Mouse (Mus musculus) midbrain, embryonic 12.5 days (tissue): ENCODE measurements around the gene Tmem260. TPM values are rescaled to one million over a fixed set of nuclear protein-coding genes. Genes with fewer than 3 reads are reported as not detected.

Source experiments
- ATAC-seq: fragments of 200-750 bp; cut with Nextera tagmentation; 2 replicates; pipeline ENCODE4 v1.8.0; 2017; ENCODE audit warnings: low read depth, moderate TSS enrichment, moderate library complexity; ENCODE audit not compliant: low FRiP score
- H3K27ac ChIP-seq: fragments of 300-500 bp; sonication (generic); replicated peaks from 2 replicates; pipeline ENCODE4 v1.5.1; 2016; ENCODE audit warnings: mild to moderate bottlenecking
- H3K27me3 ChIP-seq: fragments of 300-500 bp; sonication (generic); 2 replicates; pipeline ENCODE4 v1.6.1; 2016; ENCODE audit warnings: mild to moderate bottlenecking
- H3K36me3 ChIP-seq: fragments of 300-500 bp; sonication (generic); 2 replicates; pipeline ENCODE4 v1.6.1; 2016
- H3K4me1 ChIP-seq: fragments of 300-500 bp; sonication (generic); 2 replicates; pipeline ENCODE4 v1.6.1; 2016
- H3K4me2 ChIP-seq: fragments of 300-500 bp; sonication (generic); replicated peaks from 2 replicates; pipeline ENCODE4 v1.6.1; 2016; ENCODE audit warnings: mild to moderate bottlenecking, moderate library complexity
- H3K4me3 ChIP-seq: fragments of 300-500 bp; sonication (generic); 2 replicates; pipeline ENCODE4 v1.5.1; 2016; ENCODE audit warnings: mild to moderate bottlenecking
- H3K9ac ChIP-seq: fragments of 300-500 bp; sonication (generic); replicated peaks from 2 replicates; pipeline ENCODE4 v1.6.1; 2016; ENCODE audit warnings: mild to moderate bottlenecking, moderate library complexity
- H3K9me3 ChIP-seq: fragments of 300-500 bp; sonication (generic); 2 replicates; pipeline ENCODE4 v1.6.1; 2016; ENCODE audit warnings: mild to moderate bottlenecking
- WGBS: fragments of 180-500 bp; shearing (Covaris S2); methylation state at CpG from one replicate; pipeline ENCODE4 v1.1.7; 2016; 5-methylcytosine and 5-hydroxymethylcytosine counted together
- polyA plus RNA-seq: library from polyadenylated mRNA; unstranded; fragments of >200 nt; fragmentation: Nextera tagmentation; extraction: Ambion mirVana; gene quantifications from 2 replicates; pipeline ENCODE4 v1.2.1, GENCODE M21; 2016

Gene Tmem260
- polyA plus RNA-seq, 1 experiment from 2014 or later = 30.4 TPM

DNA sequence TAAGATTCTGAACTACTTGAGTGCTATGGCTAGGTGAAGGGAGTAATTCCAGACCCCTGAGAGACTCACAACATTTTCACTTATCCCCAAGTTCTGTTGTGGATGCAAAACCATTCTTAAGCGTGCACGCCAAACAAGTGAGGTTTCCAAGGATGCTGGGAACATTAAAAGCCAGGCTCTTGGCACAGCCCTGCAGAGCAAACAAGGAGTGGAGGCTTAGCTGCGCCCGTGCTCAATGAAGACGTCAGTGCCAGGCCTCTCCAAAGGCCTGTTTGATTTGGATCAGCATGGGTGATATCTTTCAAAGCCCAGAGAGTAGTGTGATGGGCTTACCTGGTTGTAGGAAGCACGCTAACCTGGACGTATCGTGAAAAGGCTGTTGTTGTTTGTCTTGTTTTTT is 69.6 kb downstream of the Tmem260 start:
- Histone ChIP-seq H3K4me1 (peaks cover 40% of the 10 kb centered on the region), H3K4me2 (no peak overlapping the region), H3K4me3 (no peak overlapping the region), H3K27ac (no peak overlapping the region), H3K36me3 (no peaks in the 10 kb centered on the region), H3K27me3 (peaks cover 52% of the 10 kb centered on the region), H3K9ac (no peak overlapping the region), H3K9me3 (no peaks in the 10 kb centered on the region)
- WGBS = 40% methylated on average over 8 of the region's 8 CpGs
- no peak for ATAC-seq

DNA sequence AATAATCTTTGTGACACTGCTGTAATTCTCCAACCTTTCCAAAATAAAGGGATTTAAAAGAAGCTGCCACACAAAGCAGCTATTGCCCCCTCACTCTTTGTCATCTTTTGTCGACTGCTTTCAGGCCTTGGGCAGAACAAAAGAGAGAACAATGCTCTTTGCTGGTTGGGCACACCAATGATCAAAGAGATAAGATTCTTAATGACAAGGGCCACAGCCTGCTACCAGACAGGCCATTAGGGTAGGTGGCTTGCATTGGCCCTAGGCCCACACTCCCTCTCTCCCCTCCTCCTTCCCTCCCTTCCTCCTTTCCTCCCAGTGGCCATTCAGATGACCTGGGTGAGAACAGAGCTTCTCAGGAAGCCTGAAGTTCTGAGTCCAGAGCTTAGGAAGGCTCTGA is 77.4 kb downstream of the Tmem260 start:
- Histone ChIP-seq H3K27ac (no peak overlapping the region), H3K9me3 (no peaks in the 10 kb centered on the region), H3K4me2 (no peak overlapping the region), H3K9ac (no peak overlapping the region), H3K36me3 (no peaks in the 10 kb centered on the region), H3K4me1 (peaks cover 6% of the 10 kb centered on the region; the same call in 1 of the 2 replicates), H3K27me3 (peaks cover 59% of the 10 kb centered on the region), H3K4me3 (no peak overlapping the region)
- 5% methylated on average over 1 of the region's 1 CpGs for WGBS
- ATAC-seq = no peak

DNA sequence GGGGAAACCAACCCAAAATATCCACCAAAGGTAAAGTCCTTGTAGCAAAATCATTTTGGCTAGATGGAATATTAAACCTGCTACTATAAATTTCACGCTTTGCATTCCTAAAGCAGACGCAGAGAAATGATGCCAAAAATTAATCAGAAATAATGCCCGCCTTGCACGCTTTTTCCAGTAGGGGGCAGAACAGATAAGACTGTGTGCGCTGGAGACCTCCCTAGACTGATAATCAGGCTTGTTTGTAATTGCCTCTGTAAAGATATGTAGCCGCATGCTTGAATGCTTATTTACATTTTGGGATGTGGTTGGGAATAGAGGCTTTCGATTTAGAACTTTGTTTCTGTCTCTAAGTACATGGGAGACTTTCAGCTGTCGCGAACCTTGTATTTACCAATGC is 78.2 kb downstream of the Tmem260 start:
- peaks cover 6% of the 10 kb centered on the region; the same call in 1 of the 2 replicates for H3K4me1 ChIP-seq
- H3K4me3 ChIP-seq = no peak overlapping the region
- no peak overlapping the region for H3K27ac ChIP-seq
- ATAC-seq = no peak
- H3K36me3 ChIP-seq = no peaks in the 10 kb centered on the region
- peaks cover 62% of the 10 kb centered on the region for H3K27me3 ChIP-seq
- 42% methylated on average over 9 of the region's 9 CpGs for WGBS
- no peak overlapping the region for H3K4me2 ChIP-seq
- no peak overlapping the region for H3K9ac ChIP-seq
- no peaks in the 10 kb centered on the region for H3K9me3 ChIP-seq

DNA sequence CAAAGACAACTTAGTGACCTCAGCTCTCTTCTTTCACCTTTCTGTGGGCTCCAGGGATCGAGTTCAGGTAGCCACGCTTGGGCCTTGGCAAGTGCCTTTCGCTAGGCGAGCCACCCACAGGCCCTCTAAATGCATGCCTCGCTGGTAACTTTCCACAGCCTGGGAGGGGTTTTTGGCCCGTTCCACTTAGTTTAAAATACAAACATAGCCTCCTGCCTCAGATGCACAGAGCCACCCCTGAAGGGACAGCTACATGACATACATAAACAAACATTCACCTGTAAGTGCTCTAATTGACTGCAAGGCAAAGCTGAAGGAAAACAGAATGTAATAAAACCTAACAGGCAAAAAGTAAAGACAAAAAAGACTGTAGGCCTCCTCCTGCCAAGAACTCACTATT is 79.1 kb downstream of the Tmem260 start:
- no peak overlapping the region for H3K4me3 ChIP-seq
- H3K9me3 ChIP-seq = no peaks in the 10 kb centered on the region
- 66% methylated on average over 6 of the region's 6 CpGs for WGBS
- no peak overlapping the region for H3K4me2 ChIP-seq
- no peak overlapping the region for H3K27ac ChIP-seq
- ATAC-seq = no peak
- H3K27me3 ChIP-seq = peaks cover 70% of the 10 kb centered on the region
- H3K36me3 ChIP-seq = no peaks in the 10 kb centered on the region
- peaks cover 6% of the 10 kb centered on the region; the same call in 1 of the 2 replicates for H3K4me1 ChIP-seq
- no peak overlapping the region for H3K9ac ChIP-seq

DNA sequence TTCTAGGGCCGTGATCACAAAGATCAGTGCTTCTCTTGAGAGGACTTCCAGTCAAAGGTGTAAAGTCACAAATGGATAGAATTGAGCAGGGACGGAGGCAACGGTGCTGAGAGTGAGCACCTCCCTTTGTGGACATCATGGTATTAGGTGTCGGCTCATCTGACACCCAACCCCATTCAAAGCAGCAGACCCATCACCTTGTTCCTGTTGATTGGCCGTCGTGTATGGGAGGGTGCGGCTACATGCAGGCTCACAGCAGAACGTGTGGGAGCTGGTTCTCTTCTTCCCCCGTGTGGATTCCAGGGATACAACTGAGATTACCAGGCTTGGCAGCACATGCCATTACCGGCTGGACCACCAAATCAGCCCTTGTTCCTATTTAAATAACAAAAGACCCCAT is 84.7 kb downstream of the Tmem260 start:
- Histone ChIP-seq H3K4me1 (no peaks in the 10 kb centered on the region), H3K4me2 (no peak overlapping the region), H3K27ac (no peak overlapping the region), H3K27me3 (peaks cover 40% of the 10 kb centered on the region), H3K4me3 (no peak overlapping the region), H3K9me3 (no peaks in the 10 kb centered on the region), H3K36me3 (no peaks in the 10 kb centered on the region), H3K9ac (no peak overlapping the region)
- 77% methylated on average over 10 of the region's 10 CpGs for WGBS
- no peak for ATAC-seq

DNA sequence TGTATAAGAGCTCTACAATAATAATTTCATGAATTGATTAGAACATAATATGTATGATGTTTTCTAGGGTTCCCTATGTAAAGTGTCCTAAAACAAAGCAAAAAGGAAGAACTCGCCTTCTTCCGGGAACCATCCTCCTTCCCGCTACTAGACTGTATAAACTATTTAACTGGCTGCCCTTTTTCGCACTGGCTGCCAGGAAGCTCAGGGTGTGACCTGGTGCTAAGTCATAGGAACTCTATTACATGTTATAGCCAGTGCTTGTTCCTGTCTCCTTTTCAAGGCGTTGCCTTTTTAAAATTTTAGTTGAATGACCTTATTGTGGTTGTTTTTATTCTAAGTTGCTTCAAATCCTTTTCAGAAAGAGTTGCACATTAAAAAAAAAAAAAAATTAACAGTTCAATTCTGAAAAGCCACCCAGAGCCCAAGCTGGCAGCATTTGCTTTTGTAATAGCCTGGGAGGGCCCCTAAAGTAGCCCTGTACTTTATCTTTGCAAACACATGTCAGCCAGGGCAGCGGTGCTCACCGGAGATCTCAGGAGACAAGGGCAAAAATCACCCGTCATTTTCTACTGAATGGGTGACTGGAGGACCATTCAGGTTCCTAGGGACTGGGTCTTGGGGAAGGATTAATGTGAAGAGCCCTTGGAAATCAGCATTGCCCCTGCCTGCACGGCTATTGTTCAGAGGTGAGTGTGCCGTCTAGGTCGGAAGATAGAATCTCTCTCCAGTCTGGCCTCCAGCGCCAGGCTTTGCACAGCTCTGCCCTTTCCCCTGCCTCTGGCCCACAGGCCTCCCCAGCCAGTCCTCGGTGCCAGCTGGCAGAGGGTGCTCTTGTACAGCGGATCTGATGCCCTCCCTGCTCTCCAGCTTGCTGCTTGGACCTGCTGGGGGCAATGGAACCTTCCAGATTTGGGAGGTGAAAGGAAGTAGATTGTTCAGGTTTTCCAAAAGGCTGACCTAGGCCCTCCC is 92.2 kb downstream of the Tmem260 start:
- Histone ChIP-seq H3K27me3 (peaks cover 36% of the 10 kb centered on the region), H3K27ac (no peak overlapping the region), H3K4me2 (no peak overlapping the region), H3K9ac (no peak overlapping the region), H3K36me3 (no peaks in the 10 kb centered on the region), H3K9me3 (no peaks in the 10 kb centered on the region), H3K4me1 (peaks cover 18% of the 10 kb centered on the region), H3K4me3 (no peak overlapping the region)
- 47% methylated on average over 14 of the region's 14 CpGs for WGBS
- peak; percentile 44; the same call in 1 of the 2 replicates for ATAC-seq

DNA sequence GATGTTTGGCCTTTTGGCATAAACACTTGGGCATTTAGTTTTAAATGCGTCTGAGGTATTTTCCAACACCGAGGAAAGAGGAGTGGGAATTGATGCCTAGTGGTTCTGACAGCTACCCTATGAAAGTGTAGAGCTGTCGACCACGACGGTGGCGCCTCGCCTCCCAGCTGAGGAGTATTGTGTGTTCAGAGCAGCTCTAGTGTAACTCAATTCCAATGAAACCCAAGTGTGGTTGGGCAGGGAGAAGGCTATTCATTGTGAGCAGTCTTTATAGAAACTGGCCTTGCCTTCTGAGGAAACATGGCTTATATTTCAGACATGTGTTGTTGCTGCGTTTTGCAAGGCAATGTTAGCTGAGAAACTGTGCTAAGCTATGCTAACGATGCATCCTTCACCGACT is 99.2 kb downstream of the Tmem260 start:
- ATAC-seq = no peak
- 69% methylated on average over 10 of the region's 10 CpGs for WGBS
- H3K27ac ChIP-seq = no peak overlapping the region

DNA sequence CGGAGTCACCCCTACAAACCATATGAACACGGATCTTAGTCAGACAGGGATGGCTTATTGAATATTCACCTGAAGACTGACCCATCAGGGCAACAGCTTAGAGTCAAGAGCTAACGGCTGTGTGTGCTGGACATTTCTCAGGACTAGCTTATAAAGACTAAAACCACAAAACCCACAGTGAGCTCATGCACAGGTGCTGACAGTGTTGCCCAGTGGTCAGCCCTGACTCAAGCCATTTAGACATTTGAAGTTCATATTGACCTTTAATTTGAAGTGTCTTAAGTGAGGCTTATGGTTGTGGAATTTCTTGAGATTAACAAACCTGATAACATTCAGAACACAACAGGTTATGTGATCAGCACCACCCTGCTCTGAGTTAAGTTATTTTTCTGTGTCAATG is 100.1 kb downstream of the Tmem260 start:
- H3K9me3 ChIP-seq = no peaks in the 10 kb centered on the region
- no peak overlapping the region for H3K27ac ChIP-seq
- H3K4me1 ChIP-seq = no peaks in the 10 kb centered on the region; the same call in 1 of the 2 replicates
- no peak for ATAC-seq
- H3K36me3 ChIP-seq = no peaks in the 10 kb centered on the region
- H3K27me3 ChIP-seq = peaks cover 14% of the 10 kb centered on the region
- no peak overlapping the region for H3K9ac ChIP-seq
- WGBS = 95% methylated on average over 3 of the region's 3 CpGs
- H3K4me2 ChIP-seq = no peak overlapping the region
- no peak overlapping the region for H3K4me3 ChIP-seq

More for the DNA sequence above, 99.2 kb downstream of the Tmem260 start:
- Histone ChIP-seq H3K9ac (no peak overlapping the region), H3K9me3 (no peaks in the 10 kb centered on the region), H3K4me1 (peaks cover under 1% of the 10 kb centered on the region), H3K27me3 (peaks cover 21% of the 10 kb centered on the region), H3K36me3 (no peaks in the 10 kb centered on the region), H3K4me2 (no peak overlapping the region), H3K4me3 (no peak overlapping the region)

DNA sequence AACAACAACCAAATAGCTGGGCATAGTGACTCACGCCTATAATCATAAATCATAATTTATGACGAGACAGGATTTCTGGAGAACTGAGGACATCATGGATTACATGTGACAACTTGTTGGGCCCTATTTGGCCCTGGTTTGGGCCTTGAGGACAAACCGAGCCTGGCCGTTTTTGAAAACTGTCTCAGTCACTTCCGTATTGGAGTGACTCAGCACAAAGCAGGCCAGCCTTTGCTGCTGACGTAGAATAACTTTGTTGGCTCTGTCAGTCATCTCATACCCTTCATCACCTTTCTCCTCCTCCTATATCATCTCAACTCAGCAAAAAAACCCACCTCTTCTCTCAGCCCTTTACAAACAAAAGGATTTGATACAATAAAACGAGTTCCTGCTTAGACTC is 103.8 kb downstream of the Tmem260 start:
- Histone ChIP-seq H3K9me3 (no peaks in the 10 kb centered on the region), H3K27me3 (no peaks in the 10 kb centered on the region), H3K27ac (no peak overlapping the region), H3K36me3 (no peaks in the 10 kb centered on the region), H3K9ac (no peak overlapping the region), H3K4me1 (no peaks in the 10 kb centered on the region), H3K4me3 (no peak overlapping the region), H3K4me2 (no peak overlapping the region)
- 85% methylated on average over 7 of the region's 7 CpGs for whole genome bisulfite sequencing
- no peak for ATAC-seq

DNA sequence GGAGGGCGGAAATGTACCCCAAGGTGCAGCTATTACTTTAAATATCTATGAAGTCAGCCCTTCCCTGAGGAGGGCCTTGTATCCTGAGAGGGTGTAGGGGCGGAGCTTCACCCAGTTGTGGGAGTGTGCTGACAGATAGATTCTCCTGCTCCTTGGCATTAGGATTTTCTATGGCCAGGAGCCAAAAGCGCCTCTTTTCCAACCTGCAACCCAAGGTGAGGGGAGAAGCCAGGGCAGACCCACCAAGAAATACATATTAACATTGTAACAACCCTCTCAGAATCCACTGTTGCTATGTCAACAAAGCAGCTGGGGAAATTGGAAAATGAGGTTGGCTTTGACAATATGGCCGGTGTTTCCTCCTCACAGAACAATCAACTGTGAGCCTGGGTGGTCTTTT is 107.3 kb downstream of the Tmem260 start:
- H3K27ac ChIP-seq = no peak overlapping the region
- no peak overlapping the region for H3K4me3 ChIP-seq
- H3K9me3 ChIP-seq = no peaks in the 10 kb centered on the region
- H3K9ac ChIP-seq = no peak overlapping the region
- ATAC-seq = no peak
- no peaks in the 10 kb centered on the region for H3K4me1 ChIP-seq
- 86% methylated on average over 4 of the region's 4 CpGs for WGBS
- no peaks in the 10 kb centered on the region for H3K36me3 ChIP-seq
- H3K27me3 ChIP-seq = no peaks in the 10 kb centered on the region
- no peak overlapping the region for H3K4me2 ChIP-seq

DNA sequence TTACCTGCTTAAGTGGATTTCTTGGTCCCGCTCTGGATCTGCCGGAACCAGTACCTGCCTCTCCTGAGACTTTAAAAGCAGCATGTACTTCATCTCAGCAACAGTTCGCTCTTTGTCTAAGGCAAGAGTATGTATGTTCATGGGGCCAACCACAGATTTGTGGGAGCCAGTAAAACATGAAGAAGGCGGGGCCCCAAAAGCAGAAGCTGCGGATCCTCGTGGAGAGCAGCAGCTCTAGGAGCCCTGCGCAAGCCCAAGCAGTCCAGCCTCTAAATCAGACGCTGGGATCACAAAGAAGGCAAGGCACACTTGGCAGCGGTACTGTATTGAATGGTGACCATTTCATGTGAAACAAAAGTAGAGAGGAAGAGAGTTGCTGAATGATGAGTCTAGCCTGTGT is 107.8 kb downstream of the Tmem260 start:
- no peak overlapping the region for H3K4me2 ChIP-seq
- 89% methylated on average over 9 of the region's 9 CpGs for whole genome bisulfite sequencing
- no peaks in the 10 kb centered on the region for H3K4me1 ChIP-seq
- ATAC-seq = no peak
- no peak overlapping the region for H3K27ac ChIP-seq
- H3K36me3 ChIP-seq = no peaks in the 10 kb centered on the region
- no peaks in the 10 kb centered on the region for H3K27me3 ChIP-seq
- H3K4me3 ChIP-seq = no peak overlapping the region
- no peak overlapping the region for H3K9ac ChIP-seq
- no peaks in the 10 kb centered on the region for H3K9me3 ChIP-seq

DNA sequence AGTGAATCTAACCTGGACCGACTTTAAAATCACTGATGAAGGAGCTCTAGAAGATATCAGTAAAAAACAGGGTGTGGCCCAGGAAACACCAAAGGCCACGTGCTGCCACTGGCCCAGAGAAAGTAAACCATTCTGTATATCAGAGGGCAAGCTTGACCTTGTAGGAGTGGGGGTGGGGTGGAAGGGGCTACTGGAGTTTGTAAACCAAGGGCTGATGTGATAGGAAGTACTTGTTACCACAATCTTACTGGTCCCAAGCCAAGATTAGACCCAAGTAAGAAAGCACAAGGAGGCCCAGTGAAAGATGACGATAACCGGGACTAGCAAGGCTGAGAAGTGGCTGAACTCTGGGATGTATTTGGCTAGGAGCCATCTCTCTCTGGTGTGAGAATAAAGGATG is 113.1 kb downstream of the Tmem260 start:
- Histone ChIP-seq H3K4me3 (no peak overlapping the region), H3K36me3 (no peaks in the 10 kb centered on the region), H3K27ac (no peak overlapping the region), H3K27me3 (no peaks in the 10 kb centered on the region), H3K4me2 (no peak overlapping the region), H3K4me1 (no peaks in the 10 kb centered on the region), H3K9me3 (no peaks in the 10 kb centered on the region), H3K9ac (no peak overlapping the region)
- no peak for ATAC-seq
- WGBS = 87% methylated on average over 4 of the region's 4 CpGs
